Mouse (Mus musculus) hematopoietic stem cell, adult 5-6 weeks (primary cell): ENCODE measurements at regions not wholly inside any gene's neighbourhood (a gene's known extent, or its start where the extent isn't known, plus 50 kb on each side); places are given as distances from the start of the nearest gene placed in this dataset.
"Not testable (repeated sequence)": the region's sequence is repeated elsewhere in the genome, so short reads cannot be mapped to it uniquely, and the experiment has no call there.

Source experiments
- ATAC-seq, 2 experiments: fragments of 125-278 bp in 1 of 2; replicated peaks in 1 of 2; 2 replicates each; pipeline ENCODE4 v1.8.0; 2016 to 2017; ENCODE audit warnings: inconsistent platforms in 2 of 2, mild to moderate bottlenecking in 2 of 2, moderate number of reproducible peaks in 2 of 2, low read depth in 1 of 2, moderate TSS enrichment in 1 of 2; ENCODE audit not compliant: low FRiP score in 2 of 2, poor library complexity in 2 of 2, severe bottlenecking in 2 of 2, insufficient read depth in 1 of 2, low TSS enrichment in 1 of 2

- ATAC-seq = no peak
These were observed 207.1 kb upstream of the Zpld1 start for GRCm38 (mm10) chr16:55504796-55505413.

DNA sequence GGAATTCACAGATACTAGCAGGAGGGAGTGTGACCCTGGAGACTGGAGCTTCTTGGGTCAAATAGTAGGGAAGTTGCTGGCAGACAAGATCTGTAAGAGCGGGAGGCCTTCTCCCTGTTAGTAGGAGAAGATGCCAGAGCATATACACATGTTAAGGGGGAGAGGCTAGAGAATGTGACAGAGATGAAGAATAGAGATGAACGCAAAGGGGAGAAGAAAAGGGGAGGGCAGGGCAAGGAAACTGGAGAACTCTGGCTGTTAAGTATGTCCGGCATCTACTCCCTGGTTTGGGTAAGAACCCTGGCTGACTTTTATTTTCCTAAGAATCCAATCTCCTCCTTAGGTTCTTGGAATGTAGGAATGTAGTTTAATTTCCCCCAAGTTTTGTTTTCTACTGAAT is 206.5 kb upstream of the Zpld1 start:
- ATAC-seq = no peak

DNA sequence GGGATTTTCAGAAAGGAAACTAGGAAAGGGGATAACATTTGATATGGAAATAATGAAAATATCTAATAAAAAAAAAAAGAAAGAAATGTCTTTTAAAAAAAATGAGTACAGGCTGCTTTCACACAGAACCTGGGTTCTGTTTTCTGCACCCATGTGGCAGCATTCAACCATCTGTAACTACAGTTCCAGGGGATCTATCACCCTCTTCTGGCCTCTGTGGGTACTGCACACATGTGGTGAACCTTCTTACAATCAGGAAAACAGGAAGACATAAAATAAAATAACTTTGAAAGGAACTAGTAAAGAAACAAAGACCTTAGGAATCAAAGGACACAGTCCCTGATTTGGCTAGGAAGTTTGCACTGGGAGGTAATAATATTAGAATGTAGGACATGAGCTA is 205.5 kb upstream of the Zpld1 start:
- no peak for ATAC-seq

DNA sequence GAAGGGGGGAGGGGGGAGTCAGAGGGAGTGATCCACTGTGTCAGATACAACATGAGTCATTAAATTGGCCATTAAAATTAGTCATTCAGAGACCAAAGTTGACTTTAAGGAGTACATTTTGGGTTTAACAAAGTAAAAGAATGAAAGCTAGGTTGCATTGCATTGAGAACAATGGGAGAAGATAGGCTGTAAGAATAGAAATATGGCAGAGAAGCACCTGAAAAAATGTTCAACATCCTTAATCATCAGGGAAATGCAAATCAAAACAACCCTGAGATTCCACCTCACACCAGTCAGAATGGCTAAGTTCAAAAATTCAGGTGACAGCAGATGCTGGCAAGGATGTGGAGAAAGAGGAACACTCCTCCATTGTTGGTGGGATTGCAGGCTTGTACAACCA is 202.0 kb upstream of the Zpld1 start:
- ATAC-seq = not testable (repeated sequence)

GRCm38 (mm10) chr16:55495051-55495450 is 197.3 kb upstream of the Zpld1 start:
- no peak for ATAC-seq

GRCm38 (mm10) chr16:55494162-55494561 is 196.4 kb upstream of the Zpld1 start:
- no peak for ATAC-seq

GRCm38 (mm10) chr16:55492111-55492510 is 194.3 kb upstream of the Zpld1 start:
- ATAC-seq = no peak

GRCm38 (mm10) chr16:55484391-55484790 is 186.6 kb upstream of the Zpld1 start:
- no peak for ATAC-seq

DNA sequence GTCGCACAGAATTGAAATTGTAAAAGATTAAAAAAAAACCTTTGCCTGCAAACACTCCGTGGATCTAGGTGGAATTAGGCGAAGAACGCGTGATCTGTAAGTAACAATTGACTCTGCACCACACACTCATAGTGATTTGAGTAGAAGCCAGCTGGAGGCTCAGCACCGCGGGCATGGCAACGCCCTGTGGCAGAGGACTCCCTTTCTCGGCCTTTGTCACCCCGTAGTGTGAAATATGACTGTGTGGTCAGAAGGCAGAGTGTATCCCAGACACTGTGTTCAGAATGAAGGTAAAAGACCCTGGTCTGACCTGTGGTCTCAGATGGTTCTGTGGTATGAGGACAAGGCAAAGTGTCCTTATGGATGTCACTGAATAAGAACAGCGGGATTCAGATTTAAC is 183.0 kb upstream of the Zpld1 start:
- no peak for ATAC-seq

DNA sequence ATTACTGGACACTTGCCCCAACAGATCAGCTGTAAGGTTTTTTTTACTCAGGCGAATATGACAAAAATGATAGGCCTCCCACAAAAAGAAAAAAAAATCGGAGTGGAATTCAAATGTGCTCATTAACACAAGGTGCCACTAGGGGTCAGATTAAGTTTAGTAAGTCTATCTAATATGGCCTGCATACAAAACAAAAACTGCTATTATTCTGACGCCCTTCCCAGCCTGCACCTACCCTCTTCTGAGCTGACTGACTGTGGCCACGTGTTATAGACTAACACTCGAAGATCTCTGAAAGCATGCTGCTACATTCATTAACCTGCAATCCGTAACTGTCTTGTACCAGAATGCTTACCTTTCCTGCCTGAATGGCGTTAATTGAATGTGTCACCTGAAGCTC is 182.5 kb upstream of the Zpld1 start:
- peak; percentile 60 to 64; a peak in 2 of 4 replicates for ATAC-seq

GRCm38 (mm10) chr16:55476544-55477208 is 178.9 kb upstream of the Zpld1 start:
- ATAC-seq = peak; percentile 60 to 84; a peak in 3 of 4 replicates

GRCm38 (mm10) chr16:55474950-55475525 is 177.3 kb upstream of the Zpld1 start:
- ATAC-seq = no peak

DNA sequence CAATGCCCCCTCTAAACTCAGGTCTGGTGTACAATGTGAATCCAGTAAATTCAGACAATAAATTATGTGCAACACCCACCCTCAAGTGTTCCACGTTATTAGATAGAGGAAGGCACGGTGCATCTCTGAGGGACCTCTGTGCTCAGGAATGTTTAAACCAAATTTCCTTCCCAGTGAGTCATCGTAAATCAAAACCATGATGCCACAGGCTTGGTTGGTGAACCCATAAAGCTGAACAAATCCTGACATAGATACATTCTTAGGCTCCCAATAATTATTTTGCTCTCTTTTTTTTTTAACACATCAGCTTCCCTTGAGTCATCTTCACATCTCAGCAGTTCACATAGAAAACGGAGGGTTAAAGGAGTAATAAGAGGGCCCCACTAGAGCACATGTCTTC is 173.6 kb upstream of the Zpld1 start:
- ATAC-seq = no peak

DNA sequence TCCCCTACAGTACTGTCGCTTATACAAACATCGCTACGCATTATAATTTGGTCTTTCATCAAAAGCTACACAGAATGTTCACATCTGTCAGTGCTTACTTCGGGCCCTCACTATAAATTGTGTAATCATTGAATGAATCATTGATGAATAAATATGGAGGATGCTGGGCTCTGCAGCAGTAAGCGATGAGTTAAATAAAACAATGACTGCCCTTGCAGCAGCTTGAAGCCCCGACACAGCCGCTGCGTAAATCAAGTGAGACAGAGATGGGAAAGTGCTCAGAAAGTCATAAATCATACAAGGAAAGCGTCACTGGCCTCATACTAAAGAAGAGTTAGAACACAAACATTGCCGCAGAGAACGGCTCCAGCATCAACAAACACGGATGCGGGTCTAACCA is 172.9 kb upstream of the Zpld1 start:
- no peak for ATAC-seq

DNA sequence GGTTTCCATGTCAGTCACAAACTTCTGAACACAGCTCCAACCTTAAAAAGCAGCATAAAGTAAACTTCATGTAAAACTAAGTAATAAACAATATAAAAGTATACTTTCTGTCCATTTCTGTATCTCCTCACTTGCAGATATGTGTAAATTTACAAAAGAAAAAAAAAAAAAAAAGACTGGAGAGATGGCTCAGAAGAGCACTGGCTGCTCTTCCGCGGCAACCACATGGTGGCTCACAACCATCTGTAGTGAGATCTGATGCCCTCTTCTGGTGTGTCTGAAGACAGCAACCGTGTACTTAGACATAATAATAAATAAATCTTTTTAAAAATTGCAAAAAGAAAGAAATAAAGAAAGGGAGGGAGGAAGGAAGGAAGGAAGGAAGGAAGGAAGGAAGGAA is 171.9 kb upstream of the Zpld1 start:
- no peak for ATAC-seq

- peak; percentile 72 to 80; a peak in 3 of 4 replicates for ATAC-seq
These were observed 171.2 kb upstream of the Zpld1 start for GRCm38 (mm10) chr16:55468833-55469458.

DNA sequence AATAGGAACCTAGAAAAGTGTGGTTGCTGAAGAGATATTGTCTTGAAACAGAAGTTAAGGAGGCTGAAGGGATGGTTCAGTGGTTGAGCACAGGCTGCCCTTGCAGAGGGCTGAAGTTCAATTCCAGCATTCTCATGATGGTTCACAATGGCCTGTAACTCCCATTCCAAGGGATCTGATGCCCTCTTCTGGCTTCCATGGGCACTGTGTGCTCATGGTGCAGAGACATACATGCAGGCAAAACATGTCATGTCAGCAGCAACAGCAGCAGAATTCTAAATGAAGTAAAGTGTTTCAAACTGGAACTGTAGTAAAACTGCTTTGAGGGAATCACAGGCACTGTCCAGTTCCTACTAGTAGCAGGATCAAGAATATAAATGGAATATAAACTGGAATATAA is 162.7 kb upstream of the Zpld1 start:
- 0 out of 4 replicates have a peak, but pooled peaks of 1 of the 2 experiments have one; percentile 32 for ATAC-seq

- ATAC-seq = no peak
These were observed 149.8 kb upstream of the Zpld1 start for GRCm38 (mm10) chr16:55447581-55447980.
